Mouse (Mus musculus) midbrain, embryonic 10.5 days (tissue): Measurements from ENCODE around the gene Olfr894. TPM values are rescaled to one million over a fixed set of nuclear protein-coding genes. Genes with fewer than 3 reads are reported as not detected.
"Not testable (repeated sequence)": the region's sequence is repeated elsewhere in the genome, so short reads cannot be mapped to it uniquely, and the experiment has no call there.

Source experiments
- DNase-seq: peaks from one replicate; pipeline ENCODE4 v3.0.0-alpha.2; 2017; ENCODE audit warnings: low spot score
- H3K27ac ChIP-seq: fragments of 300-500 bp; sonication (generic); replicated peaks from 2 replicates; pipeline ENCODE4 v1.5.1; 2016; ENCODE audit warnings: mild to moderate bottlenecking
- H3K27me3 ChIP-seq: fragments of 300-500 bp; sonication (generic); 2 replicates; pipeline ENCODE4 v1.6.1; 2016; ENCODE audit warnings: low read depth, mild to moderate bottlenecking; ENCODE audit not compliant: poor library complexity, severe bottlenecking
- H3K36me3 ChIP-seq: fragments of 300-500 bp; sonication (generic); 2 replicates; pipeline ENCODE4 v1.6.1; 2016; ENCODE audit warnings: mild to moderate bottlenecking, moderate library complexity
- H3K4me1 ChIP-seq: fragments of 300-500 bp; sonication (generic); 2 replicates; pipeline ENCODE4 v1.6.1; 2016
- H3K4me3 ChIP-seq: fragments of 300-500 bp; sonication (generic); 2 replicates; pipeline ENCODE4 v1.5.1; 2016; ENCODE audit warnings: mild to moderate bottlenecking, moderate library complexity
- H3K9me3 ChIP-seq: fragments of 300-500 bp; sonication (generic); replicated peaks from 2 replicates; pipeline ENCODE4 v1.6.1; 2016; ENCODE audit warnings: mild to moderate bottlenecking
- WGBS: fragments of 180-500 bp; shearing (Covaris S2); methylation state at CpG from one replicate; pipeline ENCODE4 v1.1.7; 2016; 5-methylcytosine and 5-hydroxymethylcytosine counted together
- polyA plus RNA-seq: library from polyadenylated mRNA; unstranded; fragments of >200 nt; fragmentation: Nextera tagmentation; extraction: Ambion mirVana; gene quantifications from 2 replicates; pipeline ENCODE4 v1.2.1, GENCODE M21; 2016

Gene Olfr894
- not detected in 2 replicates for polyA plus RNA-seq

- no peaks in the 10 kb centered on the region for H3K27me3 ChIP-seq
- H3K4me1 ChIP-seq = no peaks in the 10 kb centered on the region
Measured at GRCm38 (mm10) chr9:38217755-38218154, at the start of gene Olfr894. Gene Olfr894, plus strand, starts transcription at chr9:38218055.

GRCm38 (mm10) chr9:38168341-38168740 lies 49.5 kb upstream of the Olfr894 start:
- not testable (repeated sequence) for H3K9me3 ChIP-seq, DNase-seq, H3K4me1 ChIP-seq, H3K4me3 ChIP-seq, H3K27me3 ChIP-seq, H3K36me3 ChIP-seq, H3K27ac ChIP-seq
- 61% methylated on average over 2 of the region's 2 CpGs for WGBS

More at GRCm38 (mm10) chr9:38217755-38218154, at the start of gene Olfr894:
- no peaks in the 10 kb centered on the region for H3K36me3 ChIP-seq
- no peak within 1 kb of the TSS for H3K4me3 ChIP-seq
- no peak for DNase-seq
- no peak within 1 kb of the TSS for H3K27ac ChIP-seq
- no peaks in the 10 kb centered on the region for H3K9me3 ChIP-seq

- H3K4me1 ChIP-seq = no peaks in the 10 kb centered on the region
- H3K9me3 ChIP-seq = peaks cover 15% of the 10 kb centered on the region; the same call in 1 of the 2 replicates
- no peaks in the 10 kb centered on the region for H3K36me3 ChIP-seq
- WGBS = 89% methylated on average over 1 of the region's 1 CpGs
- DNase-seq = no peak
- H3K4me3 ChIP-seq = no peak within 1 kb of the TSS
- H3K27me3 ChIP-seq = no peaks in the 10 kb centered on the region
- no peak within 1 kb of the TSS for H3K27ac ChIP-seq
Measured at GRCm38 (mm10) chr9:38180721-38181120, 37.1 kb upstream of the Olfr894 start, which contains the start of gene Olfr891. Gene Olfr891, minus strand, starts transcription at chr9:38180821.

- Histone ChIP-seq H3K9me3 (no peaks in the 10 kb centered on the region), H3K27ac (no peak within 1 kb of the TSS), H3K4me3 (no peak within 1 kb of the TSS), H3K36me3 (no peaks in the 10 kb centered on the region), H3K4me1 (no peaks in the 10 kb centered on the region), H3K27me3 (no peaks in the 10 kb centered on the region)
- no peak for DNase-seq
- WGBS = 92% methylated on average over 3 of the region's 3 CpGs
Measured at GRCm38 (mm10) chr9:38208065-38208464, 9.8 kb upstream of the Olfr894 start, which contains the start of gene Olfr893. Gene Olfr893, plus strand, starts transcription at chr9:38208365.

- Histone ChIP-seq H3K4me3 (no peak within 1 kb of the TSS), H3K27ac (no peak within 1 kb of the TSS)
Measured at GRCm38 (mm10) chr9:38252474-38252873, 34.6 kb downstream of the Olfr894 start, which contains the start of gene Olfr143. Gene Olfr143, plus strand, starts transcription at chr9:38252774.

GRCm38 (mm10) chr9:38267551-38267950 lies 49.7 kb downstream of the Olfr894 start, which contains the start of gene Olfr895:
Gene Olfr895, plus strand, starts transcription at chr9:38267851.
- DNase-seq = no peak
- no peak within 1 kb of the TSS for H3K27ac ChIP-seq
- no peaks in the 10 kb centered on the region for H3K27me3 ChIP-seq
- no peak within 1 kb of the TSS for H3K4me3 ChIP-seq
- no peaks in the 10 kb centered on the region for H3K36me3 ChIP-seq
- no peaks in the 10 kb centered on the region for H3K9me3 ChIP-seq
- H3K4me1 ChIP-seq = no peaks in the 10 kb centered on the region

More at GRCm38 (mm10) chr9:38252474-38252873, 34.6 kb downstream of the Olfr894 start, which contains the start of gene Olfr143:
- H3K9me3 ChIP-seq = no peaks in the 10 kb centered on the region
- no peaks in the 10 kb centered on the region for H3K4me1 ChIP-seq
- no peak for DNase-seq
- no peaks in the 10 kb centered on the region for H3K36me3 ChIP-seq
- no peaks in the 10 kb centered on the region for H3K27me3 ChIP-seq

Other genes with a start within 250 kb of the Olfr894 start
- not detected in 2 replicates for gene Olfr881, start 226.2 kb upstream of the Olfr894 start, polyA plus RNA-seq
- not detected in 2 replicates for gene Olfr883, start 192.2 kb upstream of the Olfr894 start, polyA plus RNA-seq
- gene Olfr884, start 171.5 kb upstream of the Olfr894 start, polyA plus RNA-seq = not detected in 2 replicates
- not detected in 2 replicates for gene Olfr885, start 156.7 kb upstream of the Olfr894 start, polyA plus RNA-seq
- not detected in 2 replicates for gene Olfr887, start 134.0 kb upstream of the Olfr894 start, polyA plus RNA-seq
- not detected in 2 replicates for gene Olfr888, start 109.9 kb upstream of the Olfr894 start, polyA plus RNA-seq
- 0.11 and 0.16 TPM in 2 replicates for gene Olfr889, start 102.9 kb upstream of the Olfr894 start, polyA plus RNA-seq
- gene Olfr890, start 75.5 kb upstream of the Olfr894 start, polyA plus RNA-seq = not detected in 2 replicates
- gene Olfr891, start 37.2 kb upstream of the Olfr894 start, polyA plus RNA-seq = not detected in 2 replicates
- gene Olfr893, start 9.7 kb upstream of the Olfr894 start, polyA plus RNA-seq = not detected in 2 replicates
- not detected in 2 replicates for gene Olfr143, start 34.7 kb downstream of the Olfr894 start, polyA plus RNA-seq
- gene Olfr895, start 49.8 kb downstream of the Olfr894 start, polyA plus RNA-seq = not detected in 2 replicates
- gene Olfr896-ps1, start 73.1 kb downstream of the Olfr894 start, polyA plus RNA-seq = not detected in 2 replicates
- not detected in 2 replicates for gene Olfr25, start 111.0 kb downstream of the Olfr894 start, polyA plus RNA-seq
- not detected in 2 replicates for gene Olfr898, start 130.4 kb downstream of the Olfr894 start, polyA plus RNA-seq
- not detected in 2 replicates for gene Olfr250, start 148.8 kb downstream of the Olfr894 start, polyA plus RNA-seq
- gene Olfr251, start 159.0 kb downstream of the Olfr894 start, polyA plus RNA-seq = not detected in 2 replicates
- not detected in 2 replicates for gene Olfr147, start 183.6 kb downstream of the Olfr894 start, polyA plus RNA-seq
- gene Olfr901, start 211.4 kb downstream of the Olfr894 start, polyA plus RNA-seq = not detected in 2 replicates
- gene Olfr902, start 229.6 kb downstream of the Olfr894 start, polyA plus RNA-seq = not detected in 2 replicates
- gene Olfr904, start 245.1 kb downstream of the Olfr894 start, polyA plus RNA-seq = not detected in 2 replicates